Mouse (Mus musculus) megakaryocyte, embryonic 14.5 days (primary cell): ENCODE data around the gene Ddx42. TPM values are rescaled to one million over a fixed set of nuclear protein-coding genes. Genes with fewer than 3 reads are reported as not detected.
"Not testable (repeated sequence)": the region's sequence is repeated elsewhere in the genome, so short reads cannot be mapped to it uniquely, and the experiment has no call there.

Experiments used
- H3K27me3 ChIP-seq: replicated peaks from 2 replicates; pipeline ENCODE3; 2012; ENCODE audit warnings: inconsistent platforms
- H3K36me3 ChIP-seq: replicated peaks from 2 replicates; pipeline ENCODE3; 2012; ENCODE audit warnings: low read length, inconsistent platforms, mixed read lengths
- H3K4me1 ChIP-seq: 2 replicates; pipeline ENCODE4 v1.6.1; 2012; ENCODE audit warnings: inconsistent platforms
- H3K4me3 ChIP-seq: replicated peaks from 2 replicates; pipeline ENCODE3; 2012; ENCODE audit warnings: moderate library complexity, mild to moderate bottlenecking, inconsistent platforms
- H3K9me3 ChIP-seq: 2 replicates; pipeline ENCODE4 v1.6.1; 2012; ENCODE audit warnings: inconsistent platforms
- FLI1 ChIP-seq: IDR thresholded peaks from 2 replicates; pipeline ENCODE4 v1.6.1; 2012; ENCODE audit warnings: low read length, inconsistent platforms, mixed read lengths
- GATA1 ChIP-seq: IDR thresholded peaks from 3 replicates; pipeline ENCODE4 v1.6.1; 2012; ENCODE audit warnings: mixed read lengths, low read length, inconsistent platforms, borderline replicate concordance
- polyA plus RNA-seq: library from polyadenylated mRNA; stranded (reverse); fragments of >175 nt; gene quantifications from 2 replicates; pipeline ENCODE4 v1.2.3, GENCODE M21; 2012; ENCODE audit warnings: low replicate concordance; ENCODE audit not compliant: insufficient read depth

The Ddx42 gene
- polyA plus RNA-seq, 1 experiment = 12.1 TPM

DNA sequence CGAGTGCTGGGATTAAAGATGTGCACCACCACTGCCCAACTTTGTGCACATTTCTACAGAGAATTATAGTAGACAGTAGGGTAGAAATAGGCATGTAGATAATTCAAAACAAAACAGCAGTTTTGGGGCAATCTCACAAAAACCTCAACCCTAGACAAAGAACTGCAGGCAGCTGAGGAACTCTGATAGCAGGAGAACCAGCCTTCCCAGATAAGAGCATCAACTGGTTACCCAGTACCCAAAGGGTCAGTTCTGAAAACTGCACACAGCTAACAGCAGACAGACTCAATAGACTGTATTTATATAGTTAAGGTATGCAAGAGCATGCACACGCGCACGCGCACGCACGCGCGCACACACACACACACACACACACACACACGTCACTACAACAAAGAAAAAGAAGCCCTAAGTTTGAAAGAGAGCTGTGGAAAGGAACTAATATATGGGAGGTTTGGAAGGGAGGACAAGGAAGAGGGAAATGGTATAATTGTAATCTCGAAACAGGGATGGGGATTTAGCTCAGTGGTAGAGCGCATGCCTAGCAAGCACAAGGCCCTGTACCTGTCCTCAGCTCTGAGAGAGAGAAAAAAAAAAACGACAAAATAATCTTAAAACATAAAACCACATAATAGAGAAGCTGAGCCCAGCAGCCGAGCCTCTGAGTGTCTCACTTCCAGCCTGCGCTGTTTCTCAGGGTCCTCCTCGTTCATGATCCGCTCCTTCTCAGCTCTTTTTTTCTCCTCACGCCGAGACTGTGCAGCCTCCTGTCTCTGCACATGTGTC lies 15.2 kb upstream of the Ddx42 start:
- TF ChIP-seq FLI1 = no peak
- Histone ChIP-seq H3K36me3 (peaks cover 95% of the 10 kb centered on the region), H3K4me1 (peaks cover 33% of the 10 kb centered on the region), H3K27me3 (no peaks in the 10 kb centered on the region), H3K9me3 (no peaks in the 10 kb centered on the region), H3K4me3 (no peak overlapping the region)

DNA sequence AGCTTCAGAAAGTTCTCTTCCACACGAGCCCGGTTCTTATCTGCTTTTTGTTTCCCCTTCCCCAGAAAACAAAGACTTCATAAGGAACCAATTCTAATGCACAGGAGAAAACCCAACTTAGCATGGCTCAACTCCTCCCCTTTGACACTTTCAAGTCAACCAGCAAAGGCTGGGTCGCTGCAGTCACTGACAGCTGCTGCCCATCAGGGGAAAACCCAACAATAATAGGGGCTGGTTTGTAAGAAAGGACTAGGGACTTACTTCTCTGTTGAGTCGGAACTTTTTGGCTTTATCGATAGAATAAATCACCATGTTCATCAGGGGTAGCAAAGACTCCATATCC lies 14.6 kb upstream of the Ddx42 start, which contains the start of gene Strada:
Gene Strada, minus strand, starts transcription at position 46 of the 343 bp plus-strand sequence.
- H3K9me3 ChIP-seq = no peaks in the 10 kb centered on the region

DNA sequence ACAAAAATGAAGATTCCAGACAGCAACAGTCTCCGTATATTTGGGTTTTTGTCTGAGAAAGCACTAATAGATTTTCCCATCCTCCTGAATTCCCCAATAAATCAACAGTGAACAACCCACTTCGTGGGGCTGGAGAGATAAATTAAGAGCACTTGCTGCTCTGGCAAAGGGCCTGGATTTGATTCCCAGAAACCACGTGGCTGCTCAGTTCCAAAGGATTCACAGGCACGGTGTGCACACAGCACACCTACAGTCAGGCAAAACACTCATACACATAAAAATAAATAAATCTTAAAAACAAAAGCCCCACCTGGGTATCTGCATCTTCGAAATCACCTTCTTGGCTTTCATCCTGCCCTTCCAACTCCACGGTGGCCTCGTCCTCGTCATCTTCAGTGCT lies 4.0 kb upstream of the Ddx42 start:
- Histone ChIP-seq H3K4me1 (peaks cover 20% of the 10 kb centered on the region), H3K4me3 (no peak overlapping the region), H3K36me3 (peaks cover 57% of the 10 kb centered on the region), H3K9me3 (no peaks in the 10 kb centered on the region), H3K27me3 (no peaks in the 10 kb centered on the region)
- no peak for TF ChIP-seq FLI1
- no peak for TF ChIP-seq GATA1

More for the DNA sequence above, 14.6 kb upstream of the Ddx42 start, which contains the start of gene Strada:
- no peak for TF ChIP-seq FLI1
- TF ChIP-seq GATA1 = no peak
- Histone ChIP-seq H3K36me3 (peaks cover 95% of the 10 kb centered on the region), H3K27me3 (no peaks in the 10 kb centered on the region), H3K4me1 (peaks cover 30% of the 10 kb centered on the region), H3K4me3 (no peak within 1 kb of the TSS)

DNA sequence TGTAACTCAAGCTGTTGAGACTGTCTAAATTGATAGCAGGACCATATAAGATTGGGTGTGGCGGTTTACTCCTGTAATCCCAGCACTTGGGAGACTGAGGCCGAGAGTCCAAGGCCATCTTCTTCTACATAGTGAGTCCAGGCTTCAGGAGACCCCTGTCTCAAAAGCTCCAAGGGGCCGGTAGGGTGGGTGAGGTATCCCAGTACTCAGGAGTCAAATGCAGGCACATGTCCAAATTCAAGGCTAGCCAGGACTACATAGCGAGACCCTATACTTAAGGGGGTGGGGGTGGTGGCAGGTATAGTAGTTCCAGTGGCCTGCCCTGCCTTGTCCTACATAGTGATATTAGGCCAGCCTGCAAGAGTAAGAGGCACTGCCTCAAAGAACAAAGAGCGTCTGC lies 1.9 kb upstream of the Ddx42 start:
- no peak for TF ChIP-seq FLI1
- TF ChIP-seq GATA1 = no peak
- peaks cover 37% of the 10 kb centered on the region for H3K4me1 ChIP-seq
- H3K4me3 ChIP-seq = peak overlapping the region; percentile 100
- H3K9me3 ChIP-seq = no peaks in the 10 kb centered on the region
- H3K36me3 ChIP-seq = peaks cover 41% of the 10 kb centered on the region
- no peaks in the 10 kb centered on the region for H3K27me3 ChIP-seq

DNA sequence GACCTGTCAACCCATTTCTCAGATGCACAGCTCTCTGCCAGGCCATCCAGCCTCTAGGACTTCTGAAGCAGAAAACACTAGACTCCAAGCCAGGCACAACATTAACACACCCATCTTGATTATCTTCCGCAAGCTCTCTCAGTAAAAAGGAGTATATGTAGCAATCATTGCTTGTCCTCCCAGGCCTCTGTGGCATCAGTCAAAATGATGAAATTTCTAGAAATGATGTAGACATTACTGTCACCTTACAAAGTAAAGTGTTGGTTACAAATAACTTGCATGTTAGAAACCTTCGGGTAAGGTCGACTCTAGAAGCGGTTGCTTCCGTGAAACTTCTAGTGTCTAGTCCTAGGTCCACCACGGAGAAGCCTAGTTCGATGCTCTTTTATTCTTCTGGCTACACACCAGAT lies 1.3 kb upstream of the Ddx42 start:
- H3K4me1 ChIP-seq = peaks cover 40% of the 10 kb centered on the region
- TF ChIP-seq GATA1 (no peak), FLI1 (no peak)

DNA sequence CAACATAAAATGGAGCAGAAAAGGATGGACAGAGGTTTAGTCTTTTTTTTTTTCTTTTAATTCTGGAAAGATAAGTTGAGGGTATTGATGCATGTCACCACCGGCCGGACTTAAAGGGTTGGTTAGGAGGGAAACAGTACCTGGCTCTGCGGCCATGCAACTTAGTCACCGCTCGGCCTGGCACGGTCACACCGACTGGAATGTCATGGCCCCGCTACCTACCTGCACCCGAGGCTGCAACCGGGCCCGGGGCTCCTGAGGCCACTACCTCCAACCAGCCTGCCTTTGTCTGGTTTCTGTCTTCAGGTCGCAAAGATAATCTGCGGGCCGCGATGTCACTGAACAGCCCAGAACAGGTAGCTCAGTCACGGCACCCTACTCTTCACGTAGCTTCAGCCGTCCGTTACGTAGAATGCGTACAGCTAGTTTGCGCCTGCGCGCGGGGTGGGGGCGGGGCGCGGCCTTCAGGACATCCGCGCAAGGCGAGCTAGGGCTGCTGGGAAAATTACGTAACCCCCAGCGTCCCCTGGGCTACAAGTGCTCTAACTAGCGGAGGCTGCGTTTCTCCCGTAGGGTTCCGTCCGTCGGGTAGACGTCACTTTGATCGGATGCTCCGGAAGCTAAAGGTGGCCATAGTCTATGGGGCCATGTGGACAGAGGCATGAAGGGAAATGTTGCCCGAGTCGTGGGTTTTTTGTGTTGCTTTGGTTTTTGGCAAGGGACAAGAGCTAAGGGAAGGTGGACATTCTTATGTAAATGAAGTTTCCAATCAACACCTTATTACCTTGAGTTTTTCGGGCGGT lies 598 bp upstream of the Ddx42 start, which contains the start of gene Ccdc47:
Gene Ccdc47, minus strand, starts transcription at position 418 of the 803 bp plus-strand sequence.
- H3K27me3 ChIP-seq = no peaks in the 10 kb centered on the region
- H3K9me3 ChIP-seq = no peaks in the 10 kb centered on the region
- peak within 1 kb of the TSS; percentile 100 for H3K4me3 ChIP-seq
- peaks cover 46% of the 10 kb centered on the region for H3K4me1 ChIP-seq
- TF ChIP-seq GATA1 (no peak), FLI1 (peak; percentile 54; the same call in 1 of the 2 replicates)
- peaks cover 33% of the 10 kb centered on the region for H3K36me3 ChIP-seq

More for the DNA sequence above, 1.3 kb upstream of the Ddx42 start:
- Histone ChIP-seq H3K27me3 (no peaks in the 10 kb centered on the region), H3K36me3 (peaks cover 35% of the 10 kb centered on the region), H3K9me3 (no peaks in the 10 kb centered on the region), H3K4me3 (peak overlapping the region; percentile 100)

DNA sequence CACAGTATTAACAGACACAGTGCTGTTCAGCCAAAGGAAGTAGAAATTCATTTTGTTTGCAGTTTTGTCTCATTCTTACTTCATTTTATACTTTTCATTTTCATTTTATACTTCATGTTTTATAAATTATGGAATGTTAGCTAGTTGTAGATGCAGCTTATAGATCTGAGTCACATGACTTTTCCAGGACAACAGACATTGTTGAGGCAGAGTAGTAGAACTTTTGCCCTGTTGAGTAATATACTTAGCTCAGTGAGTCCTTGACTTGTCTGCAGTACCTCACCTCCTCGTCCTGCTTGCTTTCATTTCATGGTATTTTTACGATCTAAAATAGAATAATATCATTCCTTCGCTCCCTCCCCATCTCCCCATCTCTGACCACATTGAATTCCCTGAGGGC lies 3.9 kb downstream of the Ddx42 start:
- Histone ChIP-seq H3K36me3 (peaks cover 30% of the 10 kb centered on the region), H3K4me3 (no peak overlapping the region)

DNA sequence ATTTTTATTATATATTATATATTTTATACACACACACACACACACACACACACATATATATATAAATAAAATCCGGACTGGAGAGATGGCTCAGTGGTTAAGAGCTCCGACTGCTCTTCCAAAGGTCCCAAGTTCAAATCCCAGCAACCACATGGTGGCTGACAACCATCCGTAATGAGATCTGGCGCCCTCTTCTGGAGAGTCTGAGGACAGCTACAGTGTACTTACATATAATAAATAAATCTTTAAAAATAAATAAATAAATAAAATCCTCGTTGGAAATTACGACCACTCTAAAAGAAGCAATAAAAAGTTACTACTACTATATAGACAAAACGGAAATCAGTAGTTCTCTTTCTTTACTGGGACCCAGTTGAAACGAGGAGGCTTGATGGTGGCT lies 17.3 kb downstream of the Ddx42 start:
- H3K27me3 ChIP-seq, H3K4me1 ChIP-seq, H3K4me3 ChIP-seq, H3K9me3 ChIP-seq: not testable (repeated sequence)
- peaks cover 91% of the 10 kb centered on the region for H3K36me3 ChIP-seq

More for the DNA sequence above, 3.9 kb downstream of the Ddx42 start:
- Histone ChIP-seq H3K27me3 (no peaks in the 10 kb centered on the region), H3K9me3 (no peaks in the 10 kb centered on the region), H3K4me1 (peaks cover 54% of the 10 kb centered on the region)
- no peak for TF ChIP-seq FLI1
- TF ChIP-seq GATA1 = no peak

DNA sequence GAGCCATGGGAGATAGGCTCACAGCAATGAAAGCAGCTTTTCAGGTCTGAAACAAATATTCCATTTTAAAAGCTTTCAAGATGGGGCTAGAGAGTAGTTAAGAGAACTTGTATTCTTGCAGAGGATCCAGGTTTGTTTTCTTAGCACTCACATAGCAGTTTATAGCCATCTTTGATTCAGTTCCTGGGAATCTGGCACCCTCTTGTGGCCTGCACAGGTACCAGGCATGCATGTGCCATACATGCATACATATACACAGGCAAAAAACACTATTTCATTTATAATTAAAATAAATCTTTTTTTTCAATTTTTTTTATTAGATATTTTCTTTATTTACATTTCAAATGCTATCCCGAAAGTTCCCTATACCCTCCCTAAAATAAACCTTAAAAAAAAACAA lies 30.1 kb downstream of the Ddx42 start:
- Histone ChIP-seq H3K9me3 (no peaks in the 10 kb centered on the region), H3K4me1 (no peaks in the 10 kb centered on the region), H3K27me3 (no peaks in the 10 kb centered on the region), H3K4me3 (no peak overlapping the region), H3K36me3 (peaks cover 100% of the 10 kb centered on the region)
- TF ChIP-seq FLI1 = no peak
- no peak for TF ChIP-seq GATA1

DNA sequence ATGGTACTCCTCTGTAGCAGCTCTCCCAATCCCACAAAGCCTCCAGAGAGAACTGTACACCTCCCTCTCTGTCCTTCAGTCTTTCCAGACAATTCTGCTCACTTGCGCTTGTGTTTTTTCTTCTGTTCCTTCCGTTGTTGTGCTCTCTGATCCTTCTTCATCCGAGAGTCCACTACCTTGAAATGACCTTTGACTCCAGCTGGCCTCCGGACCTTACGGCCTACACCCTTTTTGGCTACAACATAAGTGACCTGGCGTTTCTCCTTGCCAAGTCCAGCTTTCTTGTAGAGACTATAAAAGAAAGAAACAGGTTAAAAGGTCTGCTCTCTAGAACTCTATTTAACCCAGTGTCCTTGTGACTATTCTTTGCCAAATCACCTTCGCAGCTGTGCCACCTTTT lies 32.6 kb downstream of the Ddx42 start:
- H3K27me3 ChIP-seq = no peaks in the 10 kb centered on the region
- no peak overlapping the region for H3K4me3 ChIP-seq
- TF ChIP-seq GATA1 (no peak), FLI1 (no peak)
- H3K36me3 ChIP-seq = peaks cover 100% of the 10 kb centered on the region
- no peaks in the 10 kb centered on the region for H3K9me3 ChIP-seq
- H3K4me1 ChIP-seq = peaks cover 10% of the 10 kb centered on the region
